Mouse (Mus musculus) lung, embryonic 14.5 days (tissue): ENCODE results near the gene Hist1h4j. TPM values are rescaled to one million over a fixed set of nuclear protein-coding genes. Genes with fewer than 3 reads are reported as not detected.
A peak's percentile ranks its signal among the peaks of the same experiment; 100 is the strongest.
"Not testable (repeated sequence)": the region's sequence is repeated elsewhere in the genome, so short reads cannot be mapped to it uniquely, and the experiment has no call there.

Source experiments
- ATAC-seq: fragments of 200-750 bp; cut with Nextera tagmentation; 2 replicates; pipeline ENCODE4 v1.8.0; 2017; ENCODE audit warnings: mild to moderate bottlenecking, moderate TSS enrichment, moderate library complexity; ENCODE audit not compliant: insufficient read depth
- DNase-seq: peaks from one replicate; pipeline ENCODE4 v3.0.0-alpha.2; 2015
- H3K27ac ChIP-seq: fragments of 300-500 bp; sonication (generic); 2 replicates; pipeline ENCODE4 v1.5.1; 2014; ENCODE audit warnings: low read depth, mild to moderate bottlenecking, moderate library complexity
- H3K27me3 ChIP-seq: fragments of 300-500 bp; sonication (generic); 2 replicates; pipeline ENCODE4 v1.6.1; 2014; ENCODE audit warnings: low read length, control low read depth; ENCODE audit not compliant: insufficient read depth
- H3K36me3 ChIP-seq: fragments of 300-500 bp; sonication (generic); 2 replicates; pipeline ENCODE4 v1.6.1; 2014; ENCODE audit warnings: control low read depth; ENCODE audit not compliant: insufficient read depth
- H3K4me1 ChIP-seq: fragments of 300-500 bp; sonication (generic); 2 replicates; pipeline ENCODE4 v1.6.1; 2014; ENCODE audit warnings: antibody characterized with exemption, control low read depth; ENCODE audit not compliant: insufficient read depth
- H3K4me2 ChIP-seq: fragments of 300-500 bp; sonication (generic); 2 replicates; pipeline ENCODE4 v1.6.1; 2014; ENCODE audit warnings: mild to moderate bottlenecking
- H3K4me3 ChIP-seq: fragments of 300-500 bp; sonication (generic); 2 replicates; pipeline ENCODE4 v1.5.1; 2014; ENCODE audit warnings: low read depth, low read length
- H3K9ac ChIP-seq: fragments of 300-500 bp; sonication (generic); 2 replicates; pipeline ENCODE4 v1.6.1; 2014
- H3K9me3 ChIP-seq: fragments of 300-500 bp; sonication (generic); 2 replicates; pipeline ENCODE4 v1.6.1; 2016; ENCODE audit warnings: low read depth, low read length, control low read depth
- CTCF ChIP-seq: IDR thresholded peaks from 2 replicates; pipeline ENCODE4 v1.5.1; 2016; ENCODE audit warnings: antibody characterized with exemption, low read depth
- WGBS: fragments of 180-500 bp; shearing (Covaris S2); extraction: QIAGEN DNeasy Blood & Tissue Kit; methylation state at CpG from one replicate; pipeline ENCODE4 v1.1.7; 2014; 5-methylcytosine and 5-hydroxymethylcytosine counted together
- polyA plus RNA-seq: library from polyadenylated mRNA; unstranded; fragments of >200 nt; fragmentation: Nextera tagmentation; extraction: Ambion mirVana; gene quantifications from 2 replicates; pipeline ENCODE4 v1.2.1, GENCODE M21; 2014

Gene Hist1h4j
- polyA plus RNA-seq, 1 experiment from 2014 or later, result 2.2 TPM

DNA sequence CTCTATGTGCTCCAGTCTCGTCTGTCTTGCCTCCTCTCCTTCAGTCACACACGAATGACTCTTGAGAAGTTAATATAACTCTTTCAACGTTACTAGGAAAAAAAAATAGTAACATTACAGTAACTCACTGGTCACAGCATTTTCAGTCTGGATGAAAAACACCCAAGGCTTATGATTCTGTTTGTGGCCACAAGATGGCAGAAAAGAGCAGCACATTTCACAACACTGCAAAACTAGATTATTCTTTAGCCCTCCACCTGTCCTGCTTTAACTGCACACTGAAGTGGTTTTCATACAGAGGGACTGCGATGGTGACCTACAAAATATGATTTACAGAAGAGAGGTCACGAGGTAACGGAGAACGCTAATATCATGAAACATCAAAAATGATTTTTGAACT is 20.1 kb upstream of the Hist1h4j start:
- H3K9ac ChIP-seq, result peak overlapping the region; percentile 55
- H3K4me3 ChIP-seq, result peak overlapping the region; percentile 33
- H3K27me3 ChIP-seq, result no peaks in the 10 kb centered on the region

DNA sequence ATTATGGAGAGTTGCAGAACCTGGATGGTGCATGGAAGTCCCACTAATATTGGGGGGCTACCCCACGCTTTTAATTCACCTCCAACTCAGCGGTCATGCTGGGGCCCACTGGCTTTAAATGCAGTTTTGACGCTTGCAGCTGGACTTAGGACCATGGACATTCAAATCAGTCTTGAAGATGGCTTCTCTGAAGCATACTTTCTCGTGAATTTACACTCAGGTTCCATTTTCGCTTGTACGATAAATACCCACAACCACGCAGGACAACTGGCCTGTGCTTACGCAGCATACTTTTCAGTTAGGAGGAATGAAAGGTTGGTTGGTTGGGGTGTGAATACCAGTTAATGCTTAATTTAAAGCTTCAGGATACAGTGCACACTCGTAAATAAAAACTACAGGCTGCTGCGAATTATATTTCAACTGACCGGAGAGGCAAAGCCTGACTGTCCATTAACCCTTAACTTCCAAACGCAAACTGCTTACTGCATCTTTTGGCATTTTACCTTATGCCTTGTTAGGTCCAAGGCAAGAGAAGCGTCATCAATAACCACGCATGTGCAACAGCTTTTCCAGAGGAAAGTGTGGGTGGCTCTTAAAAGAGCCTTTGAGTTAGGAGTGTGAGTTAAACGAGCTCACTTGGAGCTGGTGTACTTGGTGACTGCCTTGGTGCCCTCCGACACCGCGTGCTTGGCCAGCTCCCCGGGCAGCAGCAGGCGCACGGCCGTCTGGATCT is 19.6 kb upstream of the Hist1h4j start:
- peak overlapping the region; percentile 98 for H3K27ac ChIP-seq
- peak overlapping the region; percentile 55 for H3K9ac ChIP-seq
- under 1% methylated on average over 19 of the region's 22 CpGs for WGBS
- TF ChIP-seq CTCF, result no peak
- no peaks in the 10 kb centered on the region for H3K9me3 ChIP-seq
- DNase-seq (peak; percentile 64), ATAC-seq (no peak)
- H3K36me3 ChIP-seq, result no peaks in the 10 kb centered on the region
- H3K4me2 ChIP-seq, result peak overlapping the region; percentile 86
- peaks cover 4% of the 10 kb centered on the region for H3K4me1 ChIP-seq
- H3K4me3 ChIP-seq, result peak overlapping the region; percentile 33
- H3K27me3 ChIP-seq, result no peaks in the 10 kb centered on the region

More for the DNA sequence above, 20.1 kb upstream of the Hist1h4j start:
- under 1% methylated on average over 7 of the region's 7 CpGs for WGBS
- peaks cover 4% of the 10 kb centered on the region for H3K4me1 ChIP-seq
- peak; percentile 90 for DNase-seq
- H3K36me3 ChIP-seq, result no peaks in the 10 kb centered on the region
- no peaks in the 10 kb centered on the region for H3K9me3 ChIP-seq
- TF ChIP-seq CTCF, result peak; percentile 86
- no peak for ATAC-seq
- peak overlapping the region; percentile 86 for H3K4me2 ChIP-seq
- peak overlapping the region; percentile 98 for H3K27ac ChIP-seq

DNA sequence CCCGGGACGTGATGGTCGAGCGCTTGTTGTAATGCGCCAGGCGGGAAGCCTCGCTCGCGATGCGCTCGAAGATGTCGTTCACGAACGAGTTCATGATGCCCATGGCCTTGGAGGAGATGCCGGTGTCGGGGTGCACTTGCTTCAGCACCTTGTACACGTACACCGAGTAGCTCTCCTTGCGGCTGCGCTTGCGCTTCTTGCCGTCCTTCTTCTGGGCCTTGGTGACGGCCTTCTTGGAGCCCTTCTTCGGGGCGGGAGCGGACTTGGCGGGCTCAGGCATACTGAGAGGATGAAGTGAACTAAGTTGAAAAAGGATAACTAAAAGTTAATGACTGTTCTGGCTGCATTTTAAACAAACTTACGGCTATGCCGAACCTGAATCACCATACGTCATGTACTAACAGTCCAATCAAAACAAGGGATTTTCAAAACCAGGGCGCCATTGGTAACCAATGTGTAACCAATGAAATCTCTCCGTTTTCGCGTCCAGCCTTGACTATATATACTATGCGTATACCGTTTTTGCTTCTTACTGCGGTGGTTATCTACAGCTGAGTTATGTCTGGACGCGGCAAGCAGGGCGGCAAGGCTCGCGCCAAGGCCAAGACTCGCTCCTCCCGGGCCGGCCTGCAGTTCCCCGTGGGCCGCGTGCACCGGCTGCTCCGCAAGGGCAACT is 18.9 kb upstream of the Hist1h4j start, which contains the start of the genes Hist1h2bl and Hist1h2ai:
Hist1h2bl (minus strand) TSS at position 280 of the 676 bp plus-strand sequence.
Hist1h2ai (plus strand) TSS at position 559 of the 676 bp plus-strand sequence.
- H3K4me3 ChIP-seq, result peak within 1 kb of the TSS; percentile 47
- WGBS, result under 1% methylated on average over 24 of the region's 50 CpGs
- H3K27ac ChIP-seq, result peak within 1 kb of the TSS; percentile 98
- DNase-seq (peak; percentile 99), ATAC-seq (peak; percentile 90)
- not testable (repeated sequence) for H3K27me3 ChIP-seq, H3K4me1 ChIP-seq, H3K9me3 ChIP-seq, H3K36me3 ChIP-seq
- H3K9ac ChIP-seq, result peak within 1 kb of the TSS; percentile 81
- H3K4me2 ChIP-seq, result peak within 1 kb of the TSS; percentile 86

DNA sequence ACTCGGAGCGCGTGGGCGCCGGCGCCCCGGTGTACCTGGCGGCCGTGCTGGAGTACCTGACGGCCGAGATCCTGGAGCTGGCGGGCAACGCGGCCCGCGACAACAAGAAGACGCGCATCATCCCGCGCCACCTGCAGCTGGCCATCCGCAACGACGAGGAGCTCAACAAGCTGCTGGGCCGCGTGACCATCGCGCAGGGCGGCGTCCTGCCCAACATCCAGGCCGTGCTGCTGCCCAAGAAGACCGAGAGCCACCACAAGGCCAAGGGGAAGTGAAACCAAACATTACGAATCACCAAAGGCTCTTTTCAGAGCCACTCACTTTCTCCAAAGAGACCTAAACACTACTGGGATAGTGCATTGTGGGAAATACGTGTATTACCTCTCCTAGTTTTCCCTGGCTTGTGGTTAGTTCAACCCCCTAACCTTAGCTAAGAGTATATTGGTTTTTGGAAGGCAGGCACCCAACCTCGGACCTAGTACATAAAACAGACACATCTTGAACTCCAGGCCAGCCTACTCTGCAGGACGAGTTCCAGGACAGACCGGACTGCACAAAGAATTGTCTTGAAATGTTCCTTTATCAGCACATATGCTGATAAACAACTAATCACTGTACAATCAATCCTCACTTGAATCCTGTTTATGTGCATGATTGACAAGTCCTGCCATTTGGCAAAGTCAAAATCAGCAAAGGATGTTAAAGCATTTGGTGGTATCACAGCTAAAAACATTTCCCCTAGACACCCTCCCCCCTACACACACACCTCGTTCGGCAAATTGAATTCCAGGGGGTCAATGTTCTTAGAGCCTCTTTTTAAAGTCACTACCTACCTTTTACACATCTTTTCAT is 18.1 kb upstream of the Hist1h4j start:
- DNase-seq (peak; percentile 76), ATAC-seq (peak; percentile 4; the same call in 1 of the 2 replicates)
- Histone ChIP-seq H3K4me3 (peak overlapping the region; percentile 47), H3K9ac (peak overlapping the region; percentile 81), H3K4me2 (peak overlapping the region; percentile 86), H3K27ac (peak overlapping the region; percentile 98)
- H3K36me3 ChIP-seq, H3K4me1 ChIP-seq, H3K27me3 ChIP-seq, H3K9me3 ChIP-seq: not testable (repeated sequence)
- WGBS, result under 1% methylated on average over 9 of the region's 38 CpGs

DNA sequence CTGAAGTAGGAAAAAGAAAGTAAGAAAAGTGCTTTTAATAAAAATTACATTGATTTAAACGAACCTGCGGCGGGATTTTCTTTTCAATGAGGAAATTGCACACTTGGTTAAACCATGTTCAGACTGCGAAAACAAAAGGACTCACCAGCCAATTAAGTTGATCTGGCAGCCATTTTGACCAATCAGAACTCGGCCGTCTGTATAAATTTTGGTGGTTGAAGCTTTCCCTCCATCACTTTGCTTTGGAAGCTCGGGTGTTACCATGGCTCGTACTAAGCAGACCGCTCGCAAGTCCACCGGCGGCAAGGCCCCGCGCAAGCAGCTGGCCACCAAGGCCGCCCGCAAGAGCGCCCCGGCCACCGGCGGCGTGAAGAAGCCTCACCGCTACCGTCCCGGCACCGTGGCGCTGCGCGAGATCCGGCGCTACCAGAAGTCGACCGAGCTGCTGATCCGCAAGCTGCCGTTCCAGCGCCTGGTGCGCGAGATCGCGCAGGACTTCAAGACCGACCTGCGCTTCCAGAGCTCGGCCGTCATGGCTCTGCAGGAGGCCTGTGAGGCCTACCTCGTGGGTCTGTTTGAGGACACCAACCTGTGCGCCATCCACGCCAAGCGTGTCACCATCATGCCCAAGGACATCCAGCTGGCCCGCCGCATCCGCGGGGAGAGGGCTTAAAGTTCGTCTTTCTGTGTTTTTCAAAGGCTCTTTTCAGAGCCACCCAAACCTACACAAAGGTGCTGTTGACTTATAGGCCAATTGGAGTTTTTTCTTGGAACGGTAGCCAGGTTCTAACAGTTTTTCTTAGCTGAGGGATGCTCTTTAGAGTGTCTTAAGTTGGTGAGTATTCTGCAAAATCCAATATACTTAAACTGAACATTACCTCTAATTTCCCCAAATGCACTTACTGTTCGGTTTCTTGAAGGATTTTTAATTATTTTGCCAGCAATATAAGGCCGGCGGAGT is 17.2 kb upstream of the Hist1h4j start, which contains the start of gene Hist1h3h:
Hist1h3h (plus strand) TSS at position 263 of the 961 bp plus-strand sequence.
- DNase-seq (peak; percentile 98), ATAC-seq (peak; percentile 31)
- H3K36me3 ChIP-seq, H3K4me1 ChIP-seq, H3K9me3 ChIP-seq, H3K27me3 ChIP-seq: not testable (repeated sequence)
- Histone ChIP-seq H3K9ac (peak within 1 kb of the TSS; percentile 81), H3K4me3 (peak within 1 kb of the TSS; percentile 47), H3K27ac (peak within 1 kb of the TSS; percentile 98), H3K4me2 (peak within 1 kb of the TSS; percentile 86)
- WGBS, result under 1% methylated on average over 26 of the region's 56 CpGs

DNA sequence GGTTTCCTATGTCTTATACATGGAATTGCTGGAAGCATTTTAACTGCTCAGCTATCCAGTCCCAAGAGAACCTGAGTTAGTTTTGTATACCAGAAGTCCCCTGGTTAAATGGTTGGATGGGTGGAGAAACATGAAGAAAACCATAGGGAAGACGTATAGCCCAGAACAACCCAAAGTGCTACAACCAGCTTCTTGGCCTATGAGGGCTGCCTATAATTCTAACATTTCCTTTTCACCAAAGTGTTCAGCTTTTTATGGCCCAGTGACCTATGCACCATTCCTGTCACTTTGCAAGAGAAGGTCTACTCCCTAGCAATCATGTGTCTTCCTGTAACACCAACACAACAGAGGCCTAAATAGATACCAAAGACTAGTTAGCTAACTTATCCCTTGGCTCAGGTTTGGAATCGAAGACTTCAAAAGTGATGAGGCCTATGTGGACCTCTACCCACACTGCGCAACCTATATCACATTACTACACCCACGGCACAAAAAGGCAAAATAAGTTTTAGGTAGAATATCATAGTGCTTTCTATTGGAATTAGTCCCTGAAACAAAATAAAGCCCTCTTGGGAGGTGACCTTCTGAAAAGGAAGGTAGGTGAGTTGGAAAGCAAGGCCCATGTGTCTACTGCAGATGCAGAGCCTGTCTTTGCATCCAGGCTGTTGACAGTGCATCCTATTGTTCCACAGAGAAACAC is 16.3 kb upstream of the Hist1h4j start:
- H3K4me3 ChIP-seq, result peak overlapping the region; percentile 47
- H3K4me1 ChIP-seq, result peaks cover 8% of the 10 kb centered on the region
- no peak for ATAC-seq

DNA sequence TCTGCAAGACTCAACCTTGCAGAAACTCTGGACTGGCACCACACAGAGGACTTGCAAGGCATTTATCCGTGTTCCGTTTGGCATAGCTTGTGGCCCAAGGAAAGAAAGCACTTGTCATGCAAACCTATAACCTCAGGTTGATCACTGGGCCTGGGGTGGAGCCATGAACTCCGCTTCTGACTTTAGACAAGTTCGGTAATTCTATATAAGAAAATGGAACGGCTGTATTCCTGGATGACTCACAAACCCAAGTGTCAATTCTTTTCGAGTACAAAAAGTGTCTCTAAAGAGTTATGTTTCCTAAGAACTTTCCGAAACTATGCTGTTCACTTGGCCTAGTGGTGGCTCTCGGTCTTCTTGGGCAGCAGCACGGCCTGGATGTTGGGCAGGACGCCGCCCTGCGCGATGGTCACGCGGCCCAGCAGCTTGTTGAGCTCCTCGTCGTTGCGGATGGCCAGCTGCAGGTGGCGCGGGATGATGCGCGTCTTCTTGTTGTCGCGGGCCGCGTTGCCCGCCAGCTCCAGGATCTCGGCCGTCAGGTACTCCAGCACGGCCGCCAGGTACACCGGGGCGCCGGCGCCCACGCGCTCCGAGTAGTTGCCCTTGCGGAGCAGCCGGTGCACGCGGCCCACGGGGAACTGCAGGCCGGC is 13.6 kb upstream of the Hist1h4j start:
- Histone ChIP-seq H3K27ac (peak overlapping the region; percentile 92), H3K4me2 (peak overlapping the region; percentile 69), H3K4me3 (peak overlapping the region; percentile 34), H3K9ac (peak overlapping the region; percentile 56)
- under 1% methylated on average over 21 of the region's 44 CpGs for WGBS
- ATAC-seq (peak; percentile 33), DNase-seq (peak; percentile 56)
- not testable (repeated sequence) for H3K27me3 ChIP-seq, H3K9me3 ChIP-seq, H3K36me3 ChIP-seq, H3K4me1 ChIP-seq

More for the DNA sequence above, 16.3 kb upstream of the Hist1h4j start:
- Histone ChIP-seq H3K4me2 (peak overlapping the region; percentile 83), H3K27ac (peak overlapping the region; percentile 96), H3K36me3 (no peaks in the 10 kb centered on the region), H3K9ac (peak overlapping the region; percentile 80), H3K27me3 (no peaks in the 10 kb centered on the region), H3K9me3 (no peaks in the 10 kb centered on the region)
- no peak for TF ChIP-seq CTCF
- peak; percentile 57 for DNase-seq
- WGBS, result 46% methylated on average over 4 of the region's 4 CpGs

DNA sequence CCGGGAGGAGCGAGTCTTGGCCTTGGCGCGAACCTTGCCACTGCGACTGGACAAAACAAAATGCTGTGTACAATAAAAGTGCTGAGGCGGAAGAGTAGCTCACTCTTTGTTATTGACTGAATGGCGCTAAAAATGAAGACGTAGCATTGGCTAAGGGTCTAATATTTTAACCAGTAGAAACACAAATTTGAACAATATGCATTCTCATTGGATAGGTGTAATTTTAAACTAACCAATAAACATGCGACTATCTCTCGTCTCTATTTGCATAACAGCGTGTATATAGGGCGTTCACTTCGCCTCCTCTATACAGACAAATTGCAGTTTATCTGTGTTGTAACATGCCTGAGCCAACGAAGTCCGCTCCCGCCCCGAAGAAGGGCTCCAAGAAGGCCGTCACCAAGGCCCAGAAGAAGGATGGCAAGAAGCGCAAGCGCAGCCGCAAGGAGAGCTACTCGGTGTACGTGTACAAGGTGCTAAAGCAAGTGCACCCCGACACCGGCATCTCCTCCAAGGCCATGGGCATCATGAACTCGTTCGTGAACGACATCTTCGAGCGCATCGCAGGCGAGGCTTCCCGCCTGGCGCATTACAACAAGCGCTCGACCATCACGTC is 13.0 kb upstream of the Hist1h4j start, which contains the start of gene Hist1h2bm:
Hist1h2bm (plus strand) TSS at position 288 of the 616 bp plus-strand sequence.
- DNase-seq (peak; percentile 96), ATAC-seq (peak; percentile 97)
- H3K4me2 ChIP-seq, result peak within 1 kb of the TSS; percentile 69
- H3K27ac ChIP-seq, result peak within 1 kb of the TSS; percentile 92
- H3K4me1 ChIP-seq, H3K9me3 ChIP-seq, H3K27me3 ChIP-seq, H3K36me3 ChIP-seq: not testable (repeated sequence)
- H3K4me3 ChIP-seq, result peak within 1 kb of the TSS; percentile 34
- peak within 1 kb of the TSS; percentile 56 for H3K9ac ChIP-seq
- WGBS, result under 1% methylated on average over 36 of the region's 37 CpGs
